Mouse (Mus musculus) neutrophil, adult 5-6 weeks (primary cell): ENCODE measurements around the gene Klhdc1. TPM values are rescaled to one million over a fixed set of nuclear protein-coding genes. Genes with fewer than 3 reads are reported as not detected.

Experiments
- ATAC-seq: fragments of 151-379, 151-347 bp; 2 replicates; pipeline ENCODE4 v1.8.0; 2017; ENCODE audit warnings: mild to moderate bottlenecking, moderate TSS enrichment; ENCODE audit not compliant: insufficient number of reproducible peaks, poor library complexity, low FRiP score, severe bottlenecking; ENCODE audit errors: extremely low read depth
- total RNA-seq: library from RNA; stranded (forward); fragments of 200-1000 nt; gene quantifications from 2 replicates; pipeline ENCODE4 v1.2.3, GENCODE M21; 2017

The Klhdc1 gene
- 7.6 and 10.8 TPM in 2 replicates for total RNA-seq

GRCm38 (mm10) chr12:69240876-69241275, at the start of gene Klhdc1:
Klhdc1 (plus strand) TSS chr12:69241176.
- ATAC-seq, result no peak

DNA sequence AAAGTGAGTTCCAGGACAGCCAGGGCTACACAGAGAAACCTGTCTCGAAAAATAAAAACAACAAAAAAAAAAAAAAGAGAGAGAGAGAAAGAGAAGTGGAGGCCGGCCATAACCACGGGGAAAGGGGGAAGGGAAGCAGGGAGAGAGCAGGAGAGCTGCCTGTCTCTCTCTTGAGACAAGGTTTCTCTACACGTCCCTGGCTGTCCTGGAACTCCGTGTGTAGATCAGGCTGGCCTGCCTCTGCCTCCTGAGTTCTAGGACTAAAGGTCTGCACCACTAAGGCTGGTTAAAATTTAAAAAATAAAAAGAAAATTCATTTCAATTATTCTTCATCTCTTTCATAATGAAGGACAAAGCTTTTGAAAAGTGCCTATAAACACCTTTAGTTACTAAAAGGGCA, 49.6 kb upstream of the Klhdc1 start:
- no peak for ATAC-seq

GRCm38 (mm10) chr12:69192637-69193036, 48.3 kb upstream of the Klhdc1 start:
- no peak for ATAC-seq

DNA sequence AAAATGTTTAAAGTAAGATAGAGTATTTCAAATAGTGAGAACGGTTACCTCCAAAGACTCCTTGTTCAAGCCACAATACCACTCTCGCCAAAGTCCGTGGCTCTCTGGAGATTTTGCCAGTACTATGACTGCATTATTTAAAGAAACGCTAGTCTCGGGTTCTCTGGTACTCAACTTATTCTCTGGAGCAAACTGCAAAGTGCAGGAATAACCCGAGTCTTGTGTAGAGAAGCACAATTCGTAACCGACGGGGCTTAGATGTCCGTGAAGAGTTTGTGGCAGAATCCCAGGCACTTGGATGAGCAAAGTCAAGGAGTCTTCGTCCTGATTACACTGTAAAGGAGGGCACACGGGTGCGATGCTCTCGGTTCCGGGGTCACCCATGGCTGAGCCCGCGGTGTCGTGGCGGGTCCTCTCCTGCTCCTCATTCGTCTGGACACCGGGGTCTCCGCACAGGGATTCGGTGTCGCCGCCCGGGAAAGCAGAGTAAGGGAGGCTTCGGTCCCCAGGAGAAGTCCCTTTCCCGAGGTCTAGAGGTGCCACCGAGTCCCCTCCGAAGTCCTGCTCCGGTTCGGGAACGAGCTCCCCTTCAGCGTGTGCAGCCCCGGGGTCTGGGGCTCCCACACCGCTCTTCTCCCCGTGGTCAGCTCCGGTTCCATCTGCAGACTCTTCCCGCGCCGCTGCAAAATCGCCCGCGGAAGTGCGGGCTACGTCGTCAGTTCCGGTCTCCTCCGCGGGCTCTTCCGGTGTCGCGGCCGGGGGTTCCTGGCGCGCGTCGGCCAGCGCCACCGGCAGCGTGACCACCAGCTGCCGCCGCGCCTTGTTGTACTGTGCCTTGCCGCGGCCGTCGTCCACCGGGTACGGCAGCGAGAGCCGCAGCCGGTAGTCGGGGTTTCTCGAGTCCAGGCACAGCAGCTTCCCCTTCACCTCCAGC, 44.3 kb upstream of the Klhdc1 start, which contains the start of gene Gm49383:
TSS of gene Gm49383 (minus strand) at position 661 of the 934 bp plus-strand sequence.
- peak; percentile 73 for ATAC-seq

- ATAC-seq, result peak; percentile 55
Observed at GRCm38 (mm10) chr12:69197378-69198163, 43.4 kb upstream of the Klhdc1 start.

GRCm38 (mm10) chr12:69198164-69198535, 42.8 kb upstream of the Klhdc1 start, which contains the start of gene Dnaaf2:
Dnaaf2 (minus strand) TSS chr12:69198429.
- 0 out of 2 replicates have a peak, but pooled peaks have one; percentile 7 for ATAC-seq

DNA sequence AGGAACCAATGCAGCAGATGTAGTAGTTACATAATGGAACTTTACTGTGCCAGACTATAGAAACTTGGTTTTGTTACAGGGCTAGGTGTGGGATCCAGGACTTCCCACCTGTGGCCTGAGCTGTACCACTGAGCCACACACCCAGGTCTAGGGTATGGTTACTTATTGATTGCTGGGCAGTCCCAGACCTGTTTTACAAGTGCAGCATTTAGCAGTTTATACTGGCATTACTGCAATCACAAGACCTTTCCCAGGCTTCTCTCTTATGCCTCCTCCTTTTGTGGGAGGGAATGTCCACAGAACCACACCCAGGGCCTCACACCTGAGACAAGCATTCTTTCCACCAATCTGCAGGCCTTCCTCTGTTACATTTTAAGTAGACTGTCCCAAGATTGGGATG, 42.0 kb upstream of the Klhdc1 start:
- ATAC-seq, result no peak

DNA sequence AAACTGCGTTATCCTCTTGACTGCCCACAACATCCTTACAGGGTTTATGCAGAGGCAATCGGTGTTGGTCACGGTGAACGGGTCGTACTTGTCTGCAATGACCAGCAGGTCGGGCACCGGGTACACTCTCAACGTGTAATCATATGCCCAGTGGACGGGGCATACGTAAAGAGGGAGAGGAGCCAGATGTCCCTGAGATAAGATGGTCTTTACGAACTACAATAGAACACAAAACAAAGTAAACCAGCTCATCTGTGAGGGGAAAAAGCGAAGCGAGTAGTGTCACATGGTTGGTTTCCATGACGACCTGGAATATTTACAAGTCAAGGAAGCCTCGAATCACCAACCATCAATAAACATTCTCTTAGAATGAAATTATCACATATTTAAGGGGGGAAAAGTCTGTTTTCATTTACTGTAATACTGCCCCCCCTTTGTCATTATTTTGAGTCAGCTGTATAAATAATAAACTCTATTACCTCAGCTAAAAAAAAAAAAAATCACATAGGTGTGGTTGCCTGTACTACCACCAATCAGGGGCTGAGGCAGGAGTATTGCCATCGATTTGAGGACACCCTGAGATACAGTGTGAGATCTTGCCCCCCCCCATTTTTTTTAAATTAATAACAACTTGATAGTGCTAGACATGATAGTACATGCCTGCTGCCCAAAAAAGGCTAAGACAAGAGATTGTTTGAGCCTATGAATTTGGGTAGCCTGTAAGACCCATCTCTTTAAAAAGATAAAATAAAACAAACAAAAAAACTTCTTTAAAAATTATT, 36.7 kb upstream of the Klhdc1 start, which contains the start of gene Gm49384:
TSS of gene Gm49384 (minus strand) at position 216 of the 782 bp plus-strand sequence.
- no peak for ATAC-seq

DNA sequence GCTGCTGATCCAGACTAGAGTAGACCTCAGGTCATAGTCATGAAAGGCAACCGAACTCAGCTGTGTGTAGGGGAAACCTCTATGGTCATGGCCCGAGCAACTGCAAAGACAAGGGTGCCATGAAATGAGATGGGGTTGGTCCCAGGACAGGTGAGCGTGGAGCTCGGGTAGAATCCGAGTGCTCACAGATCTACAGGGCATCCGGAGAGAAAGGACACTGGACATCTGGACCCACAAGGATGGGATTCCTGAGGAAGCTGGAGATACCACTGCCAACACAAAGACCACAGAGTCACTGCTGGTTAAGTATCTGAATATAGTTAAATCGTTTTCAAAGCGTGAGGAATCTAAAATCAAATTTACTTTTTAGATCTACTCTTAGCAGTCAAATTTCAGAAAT, 33.6 kb upstream of the Klhdc1 start:
- ATAC-seq, result no peak

DNA sequence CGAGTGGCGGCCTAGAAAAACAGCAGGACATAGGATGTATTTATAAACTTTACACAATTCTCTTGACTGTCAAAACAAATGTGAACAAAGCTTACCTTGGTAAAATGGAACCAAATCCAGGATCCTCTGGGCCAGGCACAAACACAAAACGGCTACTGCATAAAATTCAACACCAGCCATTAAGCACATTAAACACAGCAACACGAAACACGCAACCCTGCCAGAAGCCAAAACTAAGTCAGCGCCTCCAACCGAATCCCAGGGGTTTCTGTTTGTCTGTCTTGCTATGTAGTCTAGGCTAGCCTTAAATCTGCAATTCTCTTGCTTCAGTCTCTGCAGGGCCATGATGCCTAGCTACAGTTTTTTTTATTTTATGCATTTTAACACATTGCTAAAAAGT, 33.0 kb upstream of the Klhdc1 start:
- no peak for ATAC-seq

DNA sequence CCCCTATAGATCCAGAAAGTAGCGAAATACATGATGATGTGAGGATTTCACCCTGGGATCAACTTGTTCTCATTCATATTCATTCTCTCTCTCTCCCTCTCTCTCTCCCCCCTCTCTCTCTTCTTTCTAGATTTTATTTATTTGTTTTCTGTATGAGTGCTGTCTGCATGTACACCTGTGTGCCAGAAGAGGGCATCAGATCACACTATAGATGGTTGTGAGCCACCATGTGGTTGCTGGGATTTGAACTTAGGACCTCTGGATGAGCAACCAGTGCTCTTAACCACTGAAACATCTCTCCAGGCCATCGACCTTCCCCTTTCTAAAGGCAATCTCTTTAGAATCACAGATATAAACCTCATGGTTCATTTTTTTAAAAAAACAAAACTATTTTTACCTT, 32.5 kb upstream of the Klhdc1 start:
- ATAC-seq, result no peak

DNA sequence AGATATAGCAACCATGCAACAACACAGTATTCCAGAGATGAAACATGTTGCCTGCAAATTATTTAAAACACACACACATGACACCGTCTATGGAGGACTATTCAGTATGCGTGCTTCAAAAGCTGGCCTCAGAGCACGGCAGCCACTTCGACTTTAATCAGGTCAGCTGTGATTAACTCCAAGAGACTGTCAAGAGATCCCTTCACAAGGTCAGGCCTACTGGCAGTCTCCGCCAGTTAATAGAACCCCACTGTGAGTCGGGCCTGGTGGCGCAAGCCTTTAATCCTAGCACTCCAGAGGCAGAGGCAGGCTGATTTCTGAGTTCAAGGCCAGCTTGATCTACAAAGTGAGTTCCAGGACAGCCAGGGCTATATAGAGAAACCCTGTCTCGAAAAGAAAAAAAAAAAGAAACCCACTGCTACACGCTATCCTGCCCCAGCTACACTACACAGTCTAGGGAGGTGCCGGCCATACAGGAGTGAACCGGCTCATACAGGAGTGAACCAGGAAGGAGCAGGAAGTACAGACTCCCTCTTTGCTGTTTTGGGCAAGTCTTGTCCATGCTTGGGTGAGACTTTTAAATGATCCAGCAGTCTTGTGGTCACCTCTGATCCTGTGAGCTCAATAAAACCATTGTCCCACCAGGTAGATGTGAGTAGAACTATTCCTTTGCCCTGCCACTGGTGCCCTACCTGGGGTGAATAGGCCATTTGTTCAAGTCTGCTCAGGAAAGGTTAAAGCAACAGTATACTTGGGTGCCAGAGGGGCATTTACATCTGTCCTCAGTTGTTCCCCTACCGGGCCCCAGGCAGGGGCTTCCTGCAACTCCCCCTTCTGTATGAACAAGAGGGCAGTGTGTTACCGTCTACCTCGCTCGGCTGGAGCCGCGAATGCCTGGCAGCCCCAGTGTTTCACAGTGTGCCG, 30.7 kb upstream of the Klhdc1 start:
- no peak for ATAC-seq

- ATAC-seq, result no peak
Observed at GRCm38 (mm10) chr12:69211057-69211456, 29.9 kb upstream of the Klhdc1 start.

- ATAC-seq, result no peak
Observed at GRCm38 (mm10) chr12:69213186-69213777, 27.7 kb upstream of the Klhdc1 start.

DNA sequence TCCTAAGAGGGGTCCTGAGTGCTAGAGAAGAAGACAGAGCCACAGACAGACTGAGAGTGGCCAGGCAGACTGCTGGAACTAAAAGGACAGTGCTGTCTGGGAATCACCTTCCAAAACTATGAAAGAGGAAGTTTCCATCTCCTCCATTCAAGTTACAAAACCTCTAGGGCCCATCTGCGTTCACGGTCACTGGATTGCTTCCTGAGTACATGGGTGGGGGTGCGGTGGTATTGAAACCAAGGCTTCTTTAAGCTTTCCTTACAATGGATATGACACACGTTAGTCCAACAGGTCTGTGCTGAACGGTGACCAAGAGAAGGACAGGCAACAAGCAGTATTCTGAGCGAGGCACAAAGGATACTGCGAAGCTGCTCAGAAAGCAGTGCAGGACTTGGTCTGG, 26.6 kb upstream of the Klhdc1 start:
- no peak for ATAC-seq

DNA sequence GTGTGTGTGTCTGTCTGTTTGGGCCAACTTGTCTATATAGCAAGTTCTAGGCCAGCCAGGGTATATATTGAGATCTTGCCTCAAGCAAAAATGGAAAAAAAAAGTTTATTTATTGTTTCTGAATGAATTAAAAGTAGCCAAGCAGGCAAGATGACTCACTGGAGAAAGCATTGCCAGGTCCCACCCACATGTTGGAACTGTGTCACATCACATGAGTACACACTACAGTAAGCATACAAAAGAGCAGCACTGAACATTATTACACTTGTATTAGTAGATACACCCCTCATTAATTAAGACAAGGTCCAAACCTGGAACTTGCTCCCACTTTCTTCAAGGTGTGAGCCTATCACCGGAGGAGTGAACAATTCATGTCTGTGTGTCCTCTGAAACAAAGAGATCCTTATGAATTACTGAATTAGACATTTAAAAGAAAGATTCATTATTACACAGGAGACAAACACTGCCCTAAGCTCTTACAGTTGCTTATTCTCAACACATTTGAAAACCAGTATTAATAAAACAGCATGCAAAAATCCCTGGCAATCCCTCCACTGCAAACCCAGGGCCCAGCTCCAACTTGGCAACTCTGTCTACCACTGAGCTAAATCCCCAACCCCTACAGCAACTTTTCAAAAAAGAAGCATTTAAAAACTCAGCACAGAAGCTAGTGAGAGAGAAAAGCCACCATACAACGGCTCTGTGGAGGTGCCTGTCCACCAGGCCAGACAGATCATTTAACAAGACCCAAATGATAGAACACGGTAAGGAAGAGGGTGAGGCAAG, 25.8 kb upstream of the Klhdc1 start:
- no peak for ATAC-seq

- ATAC-seq, result no peak
Observed at GRCm38 (mm10) chr12:69216587-69216986, 24.4 kb upstream of the Klhdc1 start.
